Mouse (Mus musculus) cerebellum, adult 2 months (tissue): ENCODE measurements around the gene Abca13.
"Not testable (repeated sequence)": the region's sequence is repeated elsewhere in the genome, so short reads cannot be mapped to it uniquely, and the experiment has no call there.

Experiments
- CTCF ChIP-seq: fragments of 200-500 bp; IDR thresholded peaks from 2 replicates; pipeline ENCODE4 v1.5.1; 2011; ENCODE audit warnings: low read depth, mild to moderate bottlenecking, control low read depth, low read length, moderate library complexity, borderline replicate concordance; ENCODE audit not compliant: insufficient read depth
- POLR2A ChIP-seq: fragments of 200-500 bp; IDR thresholded peaks from 2 replicates; pipeline ENCODE4 v1.6.1; 2011; ENCODE audit warnings: low read length, control low read depth, borderline replicate concordance; ENCODE audit not compliant: insufficient read depth

DNA sequence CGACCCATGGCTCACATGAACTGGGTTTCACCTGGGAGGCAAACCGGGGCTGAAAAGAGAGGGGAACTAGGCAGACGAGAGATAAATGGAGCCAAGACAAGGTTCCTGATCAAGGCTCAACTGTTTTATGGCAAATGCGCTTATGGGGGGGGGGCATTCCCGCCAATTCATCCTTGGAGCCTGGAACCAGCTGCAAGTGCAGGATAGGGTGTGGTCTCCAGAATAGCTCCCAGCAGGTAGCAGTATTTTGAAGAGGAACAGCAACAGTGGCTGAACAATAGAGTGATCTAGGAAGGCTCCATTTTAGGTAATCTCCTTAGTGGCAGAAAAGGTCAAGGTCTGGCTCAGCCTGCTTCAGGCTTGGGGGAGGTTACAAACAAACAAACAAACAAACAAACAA is 182.7 kb downstream of the Abca13 start:
- not testable (repeated sequence) for TF ChIP-seq CTCF, POLR2A
